Comparison of ENCODE assay signal across 18 mouse cellular contexts in the genomic region with DNA sequence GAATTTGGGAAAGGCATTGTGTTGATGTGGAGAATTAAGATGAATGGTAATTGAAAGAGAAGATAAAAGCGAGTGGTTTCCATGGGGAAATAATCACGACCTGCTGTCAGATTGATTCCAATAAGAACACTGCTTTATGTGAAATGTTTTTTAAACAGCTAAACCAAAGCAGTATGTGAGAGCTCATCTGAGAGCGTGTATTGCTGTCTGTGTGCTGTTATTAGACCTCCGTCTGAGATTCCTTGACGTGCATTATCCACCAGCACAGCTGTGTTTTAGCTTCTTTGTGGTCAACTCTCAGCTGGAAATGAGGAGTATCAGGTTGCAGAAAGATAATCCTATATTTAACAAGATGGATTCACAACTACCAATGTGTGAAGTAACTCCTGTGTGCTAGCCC. TPM values are rescaled to one million over a fixed set of nuclear protein-coding genes. Genes with fewer than 3 reads are reported as not detected.
DNase-seq lines count a peak whose midpoint lies in the region; ATAC-seq and TF ChIP-seq lines count a peak whose summit lies in the region.
"Had no signal": no experiment of that assay in that cellular context is flagged by ENCODE, and none has a peak within 500 bp of the region (broad histone marks: within the 10 kb centered on the region; RNA-seq: fewer than 3 reads in every experiment).

No protein-coding gene starts in this region.

- H3K4me1 ChIP-seq in hindbrain, embryonic 13.5 days (replicated peaks), result peaks cover 34% of the 10 kb centered on the region
- H3K4me1 ChIP-seq in hindbrain, postnatal 0 days (ENCODE audit: insufficient read depth, low read length), result 0 out of 2 replicates have a peak, but pooled peaks cover 4% of the 10 kb centered on the region
- H3K4me1 ChIP-seq in forebrain, postnatal 0 days (ENCODE audit: insufficient read depth), result peaks cover 16% of the 10 kb centered on the region; the same call in 1 of the 2 replicates
- H3K4me1 ChIP-seq in midbrain, embryonic 14.5 days (ENCODE audit: control insufficient read depth, insufficient read depth, low read length), result peaks cover 13% of the 10 kb centered on the region

- H3K9ac ChIP-seq in hindbrain, embryonic 13.5 days, result no peak overlapping the region
- no peak overlapping the region for H3K9ac ChIP-seq in hindbrain, postnatal 0 days (replicated peaks; ENCODE audit: low read length)
- no peak overlapping the region for H3K9ac ChIP-seq in forebrain, postnatal 0 days
- no peak overlapping the region for H3K9ac ChIP-seq in midbrain, embryonic 14.5 days (replicated peaks; ENCODE audit: low read length)
- H3K9ac ChIP-seq: limb, embryonic 13.5 days; neural tube, embryonic 12.5 days had no signal

- peak; percentile 63 for ATAC-seq in hindbrain, embryonic 13.5 days (ENCODE audit: low FRiP score)
- ATAC-seq in hindbrain, postnatal 0 days, result no peak
- ATAC-seq in forebrain, postnatal 0 days, result peak; percentile 78; the same call in 1 of the 2 replicates
- ATAC-seq in midbrain, embryonic 14.5 days (ENCODE audit: low FRiP score, low TSS enrichment), result no peak
- ATAC-seq: intestine, embryonic 16.5 days had no signal

- H3K4me2 ChIP-seq in hindbrain, embryonic 13.5 days, result no peak overlapping the region
- H3K4me2 ChIP-seq in hindbrain, postnatal 0 days (ENCODE audit: low read depth, low read length), result no peak overlapping the region
- H3K4me2 ChIP-seq in forebrain, postnatal 0 days (ENCODE audit: low read depth), result no peak overlapping the region
- H3K4me2 ChIP-seq in midbrain, embryonic 14.5 days (ENCODE audit: low read length), result no peak overlapping the region
- H3K4me2 ChIP-seq: limb, embryonic 13.5 days; neural tube, embryonic 12.5 days had no signal

- no peaks in the 10 kb centered on the region for H3K36me3 ChIP-seq in hindbrain, embryonic 13.5 days
- no peaks in the 10 kb centered on the region for H3K36me3 ChIP-seq in hindbrain, postnatal 0 days (ENCODE audit: insufficient read depth, low read length)
- H3K36me3 ChIP-seq in forebrain, postnatal 0 days (ENCODE audit: insufficient read depth), result no peaks in the 10 kb centered on the region
- H3K36me3 ChIP-seq in midbrain, embryonic 14.5 days (ENCODE audit: control insufficient read depth, insufficient read depth, low read length), result no peaks in the 10 kb centered on the region
- H3K36me3 ChIP-seq: limb, embryonic 13.5 days; neural tube, embryonic 12.5 days had no signal

- TF ChIP-seq POLR2A in brain, embryonic 14.5 days (IDR thresholded peaks at IDR 0.05; ENCODE audit: borderline replicate concordance, extremely low read depth, insufficient read depth, insufficient read length, poor library complexity, severe bottlenecking), result no peak

- H3K4me3 ChIP-seq in hindbrain, embryonic 13.5 days, result no peak overlapping the region
- no peak overlapping the region for H3K4me3 ChIP-seq in hindbrain, postnatal 0 days (ENCODE audit: low read length)
- H3K4me3 ChIP-seq in forebrain, postnatal 0 days (ENCODE audit: low read depth, low read length), result no peak overlapping the region
- H3K4me3 ChIP-seq in midbrain, embryonic 14.5 days (replicated peaks; ENCODE audit: low read depth, low read length), result no peak overlapping the region
- H3K4me3 ChIP-seq: limb, embryonic 13.5 days; neural tube, embryonic 12.5 days had no signal

- no peak for TF ChIP-seq CTCF in hindbrain, postnatal 0 days (IDR thresholded peaks at IDR 0.05; ENCODE audit: low read depth)
- no peak for TF ChIP-seq CTCF in brain, embryonic 14.5 days (IDR thresholded peaks at IDR 0.05; ENCODE audit: borderline replicate concordance, extremely low read depth, insufficient read depth, insufficient read length)
- no peak for TF ChIP-seq CTCF in forebrain, postnatal 0 days (IDR thresholded peaks at IDR 0.05; ENCODE audit: low read depth)

- peak overlapping the region; percentile 56 for H3K27ac ChIP-seq in hindbrain, embryonic 13.5 days
- H3K27ac ChIP-seq in hindbrain, postnatal 0 days, result no peak overlapping the region
- peak overlapping the region; percentile 48 for H3K27ac ChIP-seq in forebrain, postnatal 0 days (ENCODE audit: low read depth, low read length)
- peak overlapping the region; percentile 53 for H3K27ac ChIP-seq in midbrain, embryonic 14.5 days (replicated peaks; ENCODE audit: low read depth, low read length)
- H3K27ac ChIP-seq: limb, embryonic 13.5 days; neural tube, embryonic 12.5 days had no signal

- no peak for DNase-seq in hindbrain, postnatal 0 days (ENCODE audit: low spot score)
- DNase-seq in brain, embryonic 14.5 days (ENCODE audit: low read depth), result peak; percentile 72
- DNase-seq in forebrain, postnatal 0 days, result no peak
- DNase-seq in midbrain, embryonic 14.5 days, result peak; percentile 62
- DNase-seq in adrenal gland, postnatal 10 days, result no peak
- no peak for DNase-seq in urinary bladder, adult 18-20 months (ENCODE audit: low spot score in 2 of 2)
- no peak for DNase-seq in adrenal gland, adult 8-10 months
- DNase-seq: adrenal gland, postnatal 36 days; B cell, adult 2 months; cerebellum, postnatal 25 days; heart, adult 18-20 months; kidney, postnatal 14 days; lung, adult 18-20 months had no signal

- WGBS in hindbrain, embryonic 13.5 days, result 19% methylated on average over 5 of the region's 5 CpGs
- 26% methylated on average over 5 of the region's 5 CpGs for WGBS in hindbrain, postnatal 0 days
- 16% methylated on average over 5 of the region's 5 CpGs for WGBS in forebrain, postnatal 0 days
- WGBS in midbrain, embryonic 14.5 days, result 7% methylated on average over 5 of the region's 5 CpGs

- no peaks in the 10 kb centered on the region for H3K27me3 ChIP-seq in hindbrain, embryonic 13.5 days
- H3K27me3 ChIP-seq in hindbrain, postnatal 0 days (ENCODE audit: insufficient read depth, low read length), result no peaks in the 10 kb centered on the region
- no peaks in the 10 kb centered on the region for H3K27me3 ChIP-seq in forebrain, postnatal 0 days (ENCODE audit: insufficient read depth, low read length)
- no peaks in the 10 kb centered on the region for H3K27me3 ChIP-seq in midbrain, embryonic 14.5 days (ENCODE audit: control insufficient read depth, insufficient read depth, low read length)
- H3K27me3 ChIP-seq: neural tube, embryonic 12.5 days had no signal

- H3K9me3 ChIP-seq in hindbrain, embryonic 13.5 days, result no peaks in the 10 kb centered on the region
- no peaks in the 10 kb centered on the region for H3K9me3 ChIP-seq in hindbrain, postnatal 0 days (ENCODE audit: low read length)
- no peaks in the 10 kb centered on the region for H3K9me3 ChIP-seq in forebrain, postnatal 0 days (ENCODE audit: low read length)
- H3K9me3 ChIP-seq in midbrain, embryonic 14.5 days (ENCODE audit: control insufficient read depth, low read length), result no peaks in the 10 kb centered on the region
- H3K9me3 ChIP-seq: limb, embryonic 13.5 days; neural tube, embryonic 12.5 days had no signal

RNA-seq across cellular contexts. Expression of a gene that starts 43.9 kb away (rescaled TPM):
- 0.58 and 0.64 TPM in 2 replicates for polyA plus RNA-seq in hindbrain, embryonic 13.5 days (2015; fragmentation: Nextera tagmentation; extraction: Ambion mirVana)
- 0.14 TPM in 1 of 2 replicates, not detected in the other for total RNA-seq in hindbrain, postnatal 0 days (2014; rRNA removed)
- polyA plus RNA-seq in hindbrain, postnatal 0 days (2015; fragmentation: Nextera tagmentation; extraction: Ambion mirVana), result 1.1 TPM in 2 replicates
- polyA plus RNA-seq in brain, embryonic 14.5 days (2012; rRNA removed), result 0.19 and 0.26 TPM in 2 replicates
- 0.85 TPM in 1 of 2 replicates, not detected in the other for total RNA-seq in forebrain, postnatal 0 days (2014; rRNA removed)
- polyA plus RNA-seq in forebrain, postnatal 0 days (2015; fragmentation: Nextera tagmentation; extraction: Ambion mirVana), result 0.77 and 0.87 TPM in 2 replicates
- 0.41 and 0.57 TPM in 2 replicates for polyA plus RNA-seq in midbrain, embryonic 14.5 days (2014; fragmentation: Nextera tagmentation; extraction: Ambion mirVana)
- total RNA-seq in adrenal gland, postnatal 10 days (2021), result 1 to 10 TPM; 5.7 to 7.2 TPM
- total RNA-seq in adrenal gland, adult 8-10 months (2022), result 10 to 100 TPM in 1 of 4 experiments, 1 to 10 TPM in 3; 6.7 to 10.4 (median 8.5) TPM
- total RNA-seq: megakaryocyte progenitor cell, adult 5-6 weeks had no signal

Comparison
In these comparisons a context has a peak if more than half of its experiments do, and no peak if none do; other contexts are left out.
1. ATAC-seq: peak in hindbrain, embryonic 13.5 days (single experiment) and forebrain, postnatal 0 days (single experiment); none in hindbrain, postnatal 0 days (single experiment) and midbrain, embryonic 14.5 days (single experiment).
2. DNase-seq: peak in brain, embryonic 14.5 days (single experiment) and midbrain, embryonic 14.5 days (single experiment); none in hindbrain, postnatal 0 days (single experiment), forebrain, postnatal 0 days (single experiment), adrenal gland, postnatal 10 days (single experiment), urinary bladder, adult 18-20 months (0 of 2) and adrenal gland, adult 8-10 months (single experiment).